Comparison of ENCODE assay signal across 35 mouse cellular contexts in genomic region chr12:3947503-3947902, GRCm38 (mm10). TPM values are rescaled to one million over a fixed set of nuclear protein-coding genes. Genes with fewer than 3 reads are reported as not detected.
DNase-seq lines count a peak whose midpoint lies in the region; ATAC-seq lines count a peak whose summit lies in the region.
"Had no signal": no experiment of that assay in that cellular context is flagged by ENCODE, and none has a peak within 500 bp of the region (broad histone marks: within the 10 kb centered on the region; RNA-seq: fewer than 3 reads in every experiment).

No protein-coding gene starts in this region.

- H3K4me2 ChIP-seq in hindbrain, embryonic 13.5 days, result no peak overlapping the region
- H3K4me2 ChIP-seq in hindbrain, embryonic 12.5 days (replicated peaks), result no peak overlapping the region
- H3K4me2 ChIP-seq in neural tube, embryonic 12.5 days (replicated peaks), result no peak overlapping the region
- H3K4me2 ChIP-seq: embryonic facial prominence, embryonic 13.5 days; heart, embryonic 11.5 days; limb, embryonic 12.5 days; liver, embryonic 15.5 days; lung, embryonic 14.5 days had no signal

- no peak overlapping the region for H3K4me3 ChIP-seq in hindbrain, embryonic 13.5 days
- no peak overlapping the region for H3K4me3 ChIP-seq in hindbrain, embryonic 12.5 days
- no peak overlapping the region for H3K4me3 ChIP-seq in neural tube, embryonic 12.5 days
- H3K4me3 ChIP-seq: embryonic facial prominence, embryonic 13.5 days; forebrain, embryonic 10.5 days; gastrocnemius, adult 2 months; limb, embryonic 12.5 days; liver, embryonic 15.5 days; midbrain, embryonic 10.5 days; myocyte had no signal

- no peaks in the 10 kb centered on the region for H3K36me3 ChIP-seq in hindbrain, embryonic 13.5 days
- H3K36me3 ChIP-seq in hindbrain, embryonic 12.5 days, result no peaks in the 10 kb centered on the region
- no peaks in the 10 kb centered on the region for H3K36me3 ChIP-seq in neural tube, embryonic 12.5 days
- H3K36me3 ChIP-seq: embryonic facial prominence, embryonic 13.5 days; forebrain, embryonic 10.5 days; limb, embryonic 12.5 days; liver, embryonic 15.5 days; midbrain, embryonic 10.5 days had no signal

- DNase-seq in neural tube, embryonic 10.5 days (ENCODE audit: extremely low spot score, low spot score), result no peak
- DNase-seq in cerebellum, adult 9-11 months, result peak; percentile 69
- DNase-seq in cerebellum, postnatal 36 days, result peak; percentile 33 to 46
- DNase-seq in layer of hippocampus, adult 8-10 months (ENCODE audit: low spot score in 2 of 2), result no peak
- DNase-seq: adrenal gland, adult 2 months; B cell, adult 2 months; embryo, embryonic 11 days; gastrocnemius, adult 2 months; gastrocnemius, postnatal 36 days; heart, adult 18-20 months; heart, postnatal 36 days; kidney, adult 8-10 months; layer of hippocampus, adult 9-11 months; lung, postnatal 14 days; right cerebral cortex, adult 18-20 months; spleen, adult 18-20 months; thymus, adult 2 months; thymus, postnatal 4 days had no signal

- peaks cover 11% of the 10 kb centered on the region; the same call in 1 of the 2 replicates for H3K4me1 ChIP-seq in hindbrain, embryonic 13.5 days (replicated peaks)
- H3K4me1 ChIP-seq in hindbrain, embryonic 12.5 days, result peaks cover 6% of the 10 kb centered on the region
- H3K4me1 ChIP-seq in neural tube, embryonic 12.5 days, result peaks cover 15% of the 10 kb centered on the region
- H3K4me1 ChIP-seq: embryonic facial prominence, embryonic 13.5 days; limb, embryonic 12.5 days; liver, embryonic 15.5 days had no signal

- H3K27me3 ChIP-seq in hindbrain, embryonic 13.5 days, result 0 out of 2 replicates have a peak, but pooled peaks cover 12% of the 10 kb centered on the region
- no peaks in the 10 kb centered on the region; the same call in 1 of the 2 replicates for H3K27me3 ChIP-seq in hindbrain, embryonic 12.5 days
- 0 out of 2 replicates have a peak, but pooled peaks cover 12% of the 10 kb centered on the region for H3K27me3 ChIP-seq in neural tube, embryonic 12.5 days (replicated peaks)
- H3K27me3 ChIP-seq: limb, embryonic 12.5 days; liver, embryonic 15.5 days had no signal

- WGBS in hindbrain, embryonic 13.5 days, result 69% methylated on average over 6 of the region's 6 CpGs
- WGBS in hindbrain, embryonic 12.5 days, result 71% methylated on average over 6 of the region's 6 CpGs
- WGBS in neural tube, embryonic 12.5 days, result 59% methylated on average over 6 of the region's 6 CpGs

- H3K27ac ChIP-seq in hindbrain, embryonic 13.5 days, result no peak overlapping the region
- no peak overlapping the region for H3K27ac ChIP-seq in hindbrain, embryonic 12.5 days
- H3K27ac ChIP-seq in neural tube, embryonic 12.5 days, result no peak overlapping the region
- H3K27ac ChIP-seq: embryonic facial prominence, embryonic 13.5 days; forebrain, embryonic 10.5 days; gastrocnemius, adult 2 months; kidney, postnatal 0 days; limb, embryonic 12.5 days; liver, embryonic 15.5 days; midbrain, embryonic 10.5 days had no signal

- H3K9ac ChIP-seq in hindbrain, embryonic 13.5 days, result no peak overlapping the region
- no peak overlapping the region for H3K9ac ChIP-seq in hindbrain, embryonic 12.5 days
- H3K9ac ChIP-seq in neural tube, embryonic 12.5 days, result no peak overlapping the region
- H3K9ac ChIP-seq: embryonic facial prominence, embryonic 13.5 days; limb, embryonic 12.5 days; liver, embryonic 15.5 days; lung, embryonic 14.5 days had no signal

- 0 out of 2 replicates have a peak, but pooled peaks have one; percentile 21 for ATAC-seq in hindbrain, embryonic 13.5 days (ENCODE audit: low FRiP score)
- no peak for ATAC-seq in hindbrain, embryonic 12.5 days (ENCODE audit: low FRiP score)
- 0 out of 2 replicates have a peak, but pooled peaks have one; percentile 41 for ATAC-seq in neural tube, embryonic 12.5 days (ENCODE audit: low FRiP score, low read depth)
- ATAC-seq: activated CD4-positive, CD25-positive, alpha-beta regulatory T cell, adult 4 months; forebrain, embryonic 16.5 days; intestine, embryonic 16.5 days; midbrain, embryonic 16.5 days had no signal

- H3K9me3 ChIP-seq in hindbrain, embryonic 13.5 days, result no peaks in the 10 kb centered on the region
- H3K9me3 ChIP-seq in hindbrain, embryonic 12.5 days (replicated peaks), result no peaks in the 10 kb centered on the region
- no peaks in the 10 kb centered on the region for H3K9me3 ChIP-seq in neural tube, embryonic 12.5 days
- H3K9me3 ChIP-seq: embryonic facial prominence, embryonic 13.5 days; forebrain, embryonic 10.5 days; limb, embryonic 12.5 days; liver, embryonic 15.5 days; midbrain, embryonic 10.5 days had no signal

RNA-seq across cellular contexts. Expression of gene Pomc, which starts 7.2 kb away (rescaled TPM):
- polyA plus RNA-seq in hindbrain, embryonic 13.5 days (2015; fragmentation: Nextera tagmentation; extraction: Ambion mirVana), result 3.6 and 5.3 TPM in 2 replicates
- polyA plus RNA-seq in hindbrain, embryonic 12.5 days (2016; fragmentation: Nextera tagmentation; extraction: Ambion mirVana), result 5.1 and 6.4 TPM in 2 replicates
- 5.5 and 6.6 TPM in 2 replicates for polyA plus RNA-seq in neural tube, embryonic 12.5 days (2016; fragmentation: Nextera tagmentation; extraction: Ambion mirVana)
- 1 to 10 TPM; 2.0 to 3.0 (median 2.8) TPM for total RNA-seq in layer of hippocampus, adult 8-10 months (2022)
- total RNA-seq: gastrocnemius, adult 2 months; gastrocnemius, postnatal 36 days had no signal
- polyA plus RNA-seq: liver, adult 2 months; myocyte had no signal

Comparison
In these comparisons a context has a peak if more than half of its experiments do, and no peak if none do; other contexts are left out.
1. DNase-seq: peak in cerebellum, adult 9-11 months (single experiment) and cerebellum, postnatal 36 days (2 of 2); none in neural tube, embryonic 10.5 days (single experiment) and layer of hippocampus, adult 8-10 months (0 of 2).